ENCODE assay signal across 8 mouse cellular contexts in genomic region chr14:33033424-33033823, GRCm38 (mm10). TPM values are rescaled to one million over a fixed set of nuclear protein-coding genes. Genes with fewer than 3 reads are reported as not detected.
DNase-seq lines count a peak whose midpoint lies in the region; ATAC-seq lines count a peak whose summit lies in the region.

No protein-coding gene starts in this region.

- H3K27ac ChIP-seq in hindbrain, embryonic 10.5 days, result no peak overlapping the region
- H3K27ac ChIP-seq in hindbrain, embryonic 16.5 days (ENCODE audit: low read depth, low read length), result no peak overlapping the region
- no peak overlapping the region for H3K27ac ChIP-seq in embryonic facial prominence, embryonic 11.5 days (replicated peaks; ENCODE audit: low read depth, low read length)

- H3K4me3 ChIP-seq in hindbrain, embryonic 10.5 days, result no peak overlapping the region
- H3K4me3 ChIP-seq in hindbrain, embryonic 16.5 days (ENCODE audit: low read length), result no peak overlapping the region
- no peak overlapping the region for H3K4me3 ChIP-seq in embryonic facial prominence, embryonic 11.5 days (ENCODE audit: low read depth, low read length)

- no peak overlapping the region for H3K9ac ChIP-seq in hindbrain, embryonic 16.5 days (ENCODE audit: low read depth, low read length)
- H3K9ac ChIP-seq in embryonic facial prominence, embryonic 11.5 days (replicated peaks; ENCODE audit: low read length), result no peak overlapping the region

- no peaks in the 10 kb centered on the region for H3K27me3 ChIP-seq in hindbrain, embryonic 10.5 days (ENCODE audit: insufficient read depth, poor library complexity, severe bottlenecking)
- no peaks in the 10 kb centered on the region for H3K27me3 ChIP-seq in hindbrain, embryonic 16.5 days (replicated peaks; ENCODE audit: control insufficient read depth, insufficient read depth, low read length)
- no peaks in the 10 kb centered on the region for H3K27me3 ChIP-seq in embryonic facial prominence, embryonic 11.5 days (ENCODE audit: control insufficient read depth, insufficient read depth, low read length)

- WGBS in hindbrain, embryonic 10.5 days, result 38% methylated on average over 6 of the region's 6 CpGs
- WGBS in hindbrain, embryonic 16.5 days, result 40% methylated on average over 6 of the region's 6 CpGs
- WGBS in embryonic facial prominence, embryonic 11.5 days, result 42% methylated on average over 6 of the region's 6 CpGs

- H3K4me1 ChIP-seq in hindbrain, embryonic 10.5 days (replicated peaks), result no peaks in the 10 kb centered on the region
- no peaks in the 10 kb centered on the region for H3K4me1 ChIP-seq in hindbrain, embryonic 16.5 days (ENCODE audit: control insufficient read depth, insufficient read depth, low read depth, low read length)
- H3K4me1 ChIP-seq in embryonic facial prominence, embryonic 11.5 days (ENCODE audit: control insufficient read depth, insufficient read depth, low read length), result no peaks in the 10 kb centered on the region

- H3K9me3 ChIP-seq in hindbrain, embryonic 10.5 days, result no peaks in the 10 kb centered on the region
- no peaks in the 10 kb centered on the region for H3K9me3 ChIP-seq in hindbrain, embryonic 16.5 days (ENCODE audit: control insufficient read depth, low read length)
- H3K9me3 ChIP-seq in embryonic facial prominence, embryonic 11.5 days (replicated peaks; ENCODE audit: control insufficient read depth, low read length), result no peaks in the 10 kb centered on the region

- peak; percentile 33 for DNase-seq in hindbrain, embryonic 10.5 days (ENCODE audit: low spot score)
- DNase-seq in thymus, postnatal 4 days, result peak; percentile 29
- no peak for DNase-seq in thymus, postnatal 14 days
- peak; percentile 64 for DNase-seq in embryonic facial prominence, embryonic 11.5 days (ENCODE audit: low spot score)
- peak; percentile 25 for DNase-seq in mesoderm, embryonic 11.5 days (ENCODE audit: low read depth, low spot score)
- no peak for DNase-seq in spleen, adult 18-20 months
- DNase-seq in layer of hippocampus, adult 11-12 months (ENCODE audit: low spot score), result no peak

- H3K36me3 ChIP-seq in hindbrain, embryonic 10.5 days, result no peaks in the 10 kb centered on the region
- no peaks in the 10 kb centered on the region for H3K36me3 ChIP-seq in hindbrain, embryonic 16.5 days (ENCODE audit: control insufficient read depth, insufficient read depth, low read length)
- no peaks in the 10 kb centered on the region for H3K36me3 ChIP-seq in embryonic facial prominence, embryonic 11.5 days (replicated peaks; ENCODE audit: control insufficient read depth, insufficient read depth, low read depth, low read length)

- ATAC-seq in hindbrain, embryonic 16.5 days, result no peak
- ATAC-seq in embryonic facial prominence, embryonic 11.5 days (replicated peaks; ENCODE audit: insufficient number of reproducible peaks, low FRiP score, low TSS enrichment, low read depth), result no peak

- no peak overlapping the region for H3K4me2 ChIP-seq in hindbrain, embryonic 16.5 days (ENCODE audit: low read length)
- no peak overlapping the region for H3K4me2 ChIP-seq in embryonic facial prominence, embryonic 11.5 days (ENCODE audit: low read depth, low read length)

RNA-seq across cellular contexts. Expression of gene Lrrc18, which starts 42.2 kb away (rescaled TPM):
- polyA plus RNA-seq in hindbrain, embryonic 10.5 days (2016; fragmentation: Nextera tagmentation; extraction: Ambion mirVana), result 0.40 and 0.65 TPM in 2 replicates
- 0.36 and 0.40 TPM in 2 replicates for polyA plus RNA-seq in hindbrain, embryonic 16.5 days (2015; fragmentation: Nextera tagmentation; extraction: Ambion mirVana)
- polyA plus RNA-seq in embryonic facial prominence, embryonic 11.5 days (2014; fragmentation: Nextera tagmentation; extraction: Ambion mirVana), result 0.26 and 0.88 TPM in 2 replicates

Comparison
In these comparisons a context has a peak if more than half of its experiments do, and no peak if none do; other contexts are left out.
1. DNase-seq: peak in hindbrain, embryonic 10.5 days (single experiment), thymus, postnatal 4 days (single experiment), embryonic facial prominence, embryonic 11.5 days (single experiment) and mesoderm, embryonic 11.5 days (single experiment); none in thymus, postnatal 14 days (single experiment), spleen, adult 18-20 months (0 of 2) and layer of hippocampus, adult 11-12 months (single experiment).